17 mouse cellular contexts compared by ENCODE assay signal in the genomic region with DNA sequence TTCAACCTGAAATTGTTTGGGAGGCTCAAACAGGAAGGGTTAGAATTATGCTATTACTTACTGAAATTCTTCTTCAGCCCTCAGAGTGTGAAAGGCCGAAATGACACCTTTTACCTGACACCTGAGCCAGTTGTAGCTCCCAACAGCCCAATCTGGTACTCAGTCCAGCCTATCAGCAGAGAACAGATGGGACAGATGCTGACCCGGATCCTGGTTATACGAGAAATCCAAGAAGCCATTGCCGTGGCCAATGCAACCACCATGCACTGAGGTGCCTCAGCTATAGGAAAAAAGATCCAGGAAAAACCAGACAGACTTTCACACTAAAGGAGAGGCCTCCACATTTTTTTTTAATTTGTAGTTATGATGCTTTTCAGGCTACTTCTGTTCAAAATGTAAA. TPM values are rescaled to one million over a fixed set of nuclear protein-coding genes. Genes with fewer than 3 reads are reported as not detected.
A peak's percentile ranks its signal among the peaks of the same experiment; 100 is the strongest.
DNase-seq lines count a peak whose midpoint lies in the region; ATAC-seq and TF ChIP-seq lines count a peak whose summit lies in the region.
"Had no signal": no experiment of that assay in that cellular context is flagged by ENCODE, and none has a peak within 500 bp of the region (broad histone marks: within the 10 kb centered on the region; RNA-seq: fewer than 3 reads in every experiment).

No protein-coding gene starts in this region.

- TF ChIP-seq EP300 in liver, postnatal 0 days (IDR thresholded peaks at IDR 0.05; ENCODE audit: low read depth) = no peak

- H3K4me3 ChIP-seq in heart, embryonic 12.5 days = no peak overlapping the region
- no peak overlapping the region for H3K4me3 ChIP-seq in liver, postnatal 0 days (ENCODE audit: low read depth, low read length)
- H3K4me3 ChIP-seq in neural tube, embryonic 15.5 days (replicated peaks) = no peak overlapping the region
- H3K4me3 ChIP-seq: embryonic facial prominence, embryonic 12.5 days; forebrain, embryonic 13.5 days had no signal

- no peak for ATAC-seq in heart, embryonic 12.5 days (ENCODE audit: insufficient number of reproducible peaks, low FRiP score)
- ATAC-seq in liver, postnatal 0 days = no peak
- ATAC-seq in neural tube, embryonic 15.5 days (ENCODE audit: low FRiP score) = no peak
- ATAC-seq: forebrain, postnatal 0 days had no signal

- DNase-seq in heart, adult 9 months (ENCODE audit: low spot score in 2 of 2) = no peak
- DNase-seq in liver, postnatal 0 days = no peak
- DNase-seq in liver = no peak
- no peak for DNase-seq in neural tube, embryonic 10.5 days (ENCODE audit: extremely low spot score, low spot score)
- DNase-seq: adrenal gland, adult 2 months; adrenal gland, postnatal 25 days; cerebellum, adult 18-20 months; embryo, embryonic 11 days; forebrain, postnatal 0 days; gastrocnemius, postnatal 14 days; heart, postnatal 36 days had no signal

- H3K9ac ChIP-seq in heart, embryonic 12.5 days = no peak overlapping the region
- no peak overlapping the region for H3K9ac ChIP-seq in liver, postnatal 0 days (replicated peaks)
- no peak overlapping the region for H3K9ac ChIP-seq in neural tube, embryonic 15.5 days (replicated peaks)
- H3K9ac ChIP-seq: embryonic facial prominence, embryonic 12.5 days; forebrain, embryonic 13.5 days; forebrain, postnatal 0 days; hindbrain, embryonic 15.5 days had no signal

- H3K9me3 ChIP-seq in heart, embryonic 12.5 days (replicated peaks) = no peaks in the 10 kb centered on the region
- H3K9me3 ChIP-seq in liver, postnatal 0 days (ENCODE audit: low read length) = no peaks in the 10 kb centered on the region
- no peaks in the 10 kb centered on the region for H3K9me3 ChIP-seq in neural tube, embryonic 15.5 days (replicated peaks)
- H3K9me3 ChIP-seq: embryonic facial prominence, embryonic 12.5 days; forebrain, embryonic 13.5 days; heart, embryonic 10.5 days; hindbrain, embryonic 15.5 days had no signal

- no peak overlapping the region for H3K4me2 ChIP-seq in heart, embryonic 12.5 days
- H3K4me2 ChIP-seq in liver, postnatal 0 days (ENCODE audit: low read depth, low read length) = no peak overlapping the region
- H3K4me2 ChIP-seq in neural tube, embryonic 15.5 days = no peak overlapping the region
- H3K4me2 ChIP-seq: embryonic facial prominence, embryonic 12.5 days; forebrain, embryonic 13.5 days had no signal

- no peaks in the 10 kb centered on the region for H3K27me3 ChIP-seq in heart, embryonic 12.5 days (replicated peaks)
- H3K27me3 ChIP-seq in liver, postnatal 0 days (ENCODE audit: insufficient read depth, low read length) = no peaks in the 10 kb centered on the region
- no peaks in the 10 kb centered on the region for H3K27me3 ChIP-seq in neural tube, embryonic 15.5 days (replicated peaks)
- H3K27me3 ChIP-seq: embryonic facial prominence, embryonic 12.5 days; forebrain, embryonic 13.5 days; hindbrain, embryonic 15.5 days had no signal

- 0 out of 2 replicates have a peak overlapping the region, but pooled peaks have one; percentile 23 for H3K27ac ChIP-seq in heart, embryonic 12.5 days (ENCODE audit: poor library complexity, severe bottlenecking)
- peak overlapping the region; percentile 2; the same call in 1 of the 2 replicates for H3K27ac ChIP-seq in liver, postnatal 0 days (ENCODE audit: low read depth)
- H3K27ac ChIP-seq in neural tube, embryonic 15.5 days (replicated peaks) = 0 out of 2 replicates have a peak overlapping the region, but pooled peaks have one; percentile 11
- H3K27ac ChIP-seq: embryonic facial prominence, embryonic 12.5 days; forebrain, embryonic 13.5 days; heart, embryonic 10.5 days had no signal

- H3K4me1 ChIP-seq in heart, embryonic 12.5 days (replicated peaks) = peaks cover 10% of the 10 kb centered on the region
- peaks cover 13% of the 10 kb centered on the region for H3K4me1 ChIP-seq in liver, postnatal 0 days (ENCODE audit: insufficient read depth)
- H3K4me1 ChIP-seq in neural tube, embryonic 15.5 days = peaks cover 27% of the 10 kb centered on the region

- TF ChIP-seq CTCF in liver, postnatal 0 days (IDR thresholded peaks at IDR 0.05; ENCODE audit: low read depth) = no peak

- H3K36me3 ChIP-seq in heart, embryonic 12.5 days = peaks cover 78% of the 10 kb centered on the region
- peaks cover 67% of the 10 kb centered on the region for H3K36me3 ChIP-seq in liver, postnatal 0 days (replicated peaks; ENCODE audit: insufficient read depth, low read length)
- H3K36me3 ChIP-seq in neural tube, embryonic 15.5 days = peaks cover 65% of the 10 kb centered on the region

- 83% methylated on average over 4 of the region's 4 CpGs for WGBS in heart, embryonic 12.5 days
- WGBS in liver, postnatal 0 days (ENCODE audit: insufficient replicate concordance) = 81% methylated on average over 4 of the region's 4 CpGs
- WGBS in neural tube, embryonic 15.5 days = 91% methylated on average over 4 of the region's 4 CpGs

RNA-seq across cellular contexts. Expression of gene Impdh2, which starts 0.9 kb away (rescaled TPM):
- 105 and 115 TPM in 2 replicates for polyA plus RNA-seq in heart, embryonic 12.5 days (2016; fragmentation: Nextera tagmentation; extraction: Ambion mirVana)
- polyA plus RNA-seq in liver, postnatal 0 days (2015; fragmentation: Nextera tagmentation; extraction: Ambion mirVana) = 45.6 and 49.5 TPM in 2 replicates
- polyA plus RNA-seq in neural tube, embryonic 15.5 days (2015; fragmentation: Nextera tagmentation; extraction: Ambion mirVana) = 105 and 130 TPM in 2 replicates

RNA-seq across cellular contexts. Expression of gene Ndufaf3, which starts 8.1 kb away (rescaled TPM):
- polyA plus RNA-seq in heart, embryonic 12.5 days (2016; fragmentation: Nextera tagmentation; extraction: Ambion mirVana) = 49.9 and 55.5 TPM in 2 replicates
- 26.5 and 26.8 TPM in 2 replicates for polyA plus RNA-seq in liver, postnatal 0 days (2015; fragmentation: Nextera tagmentation; extraction: Ambion mirVana)
- polyA plus RNA-seq in neural tube, embryonic 15.5 days (2015; fragmentation: Nextera tagmentation; extraction: Ambion mirVana) = 75.0 and 78.2 TPM in 2 replicates

RNA-seq across cellular contexts. Expression of gene Dalrd3, which starts 10.5 kb away (rescaled TPM):
- 89.4 and 91.4 TPM in 2 replicates for polyA plus RNA-seq in heart, embryonic 12.5 days (2016; fragmentation: Nextera tagmentation; extraction: Ambion mirVana)
- 18.8 and 20.2 TPM in 2 replicates for polyA plus RNA-seq in liver, postnatal 0 days (2015; fragmentation: Nextera tagmentation; extraction: Ambion mirVana)
- polyA plus RNA-seq in neural tube, embryonic 15.5 days (2015; fragmentation: Nextera tagmentation; extraction: Ambion mirVana) = 279 and 285 TPM in 2 replicates

RNA-seq across cellular contexts. Expression of gene Wdr6, which starts 19.4 kb away (rescaled TPM):
- 79.4 and 80.8 TPM in 2 replicates for polyA plus RNA-seq in heart, embryonic 12.5 days (2016; fragmentation: Nextera tagmentation; extraction: Ambion mirVana)
- 4.5 and 5.7 TPM in 2 replicates for polyA plus RNA-seq in liver, postnatal 0 days (2015; fragmentation: Nextera tagmentation; extraction: Ambion mirVana)
- polyA plus RNA-seq in neural tube, embryonic 15.5 days (2015; fragmentation: Nextera tagmentation; extraction: Ambion mirVana) = 247 and 279 TPM in 2 replicates

RNA-seq across cellular contexts. Expression of gene P4htm, which starts 38.3 kb away (rescaled TPM):
- 18.9 and 21.2 TPM in 2 replicates for polyA plus RNA-seq in heart, embryonic 12.5 days (2016; fragmentation: Nextera tagmentation; extraction: Ambion mirVana)
- polyA plus RNA-seq in liver, postnatal 0 days (2015; fragmentation: Nextera tagmentation; extraction: Ambion mirVana) = 0.40 and 0.41 TPM in 2 replicates
- 36.4 and 44.2 TPM in 2 replicates for polyA plus RNA-seq in neural tube, embryonic 15.5 days (2015; fragmentation: Nextera tagmentation; extraction: Ambion mirVana)
